Mouse (Mus musculus) erythroblast, embryonic 14.5 days (primary cell): ENCODE measurements around the gene Slc22a23.

ENCODE experiments used
- GATA1 ChIP-seq: IDR thresholded peaks from 2 replicates; pipeline ENCODE4 v1.6.1; 2012; ENCODE audit warnings: low read length, inconsistent platforms, mixed read lengths
- TAL1 ChIP-seq: IDR thresholded peaks from 3 replicates; pipeline ENCODE4 v1.6.1; 2012; ENCODE audit warnings: low read length, inconsistent platforms, mixed read lengths

DNA sequence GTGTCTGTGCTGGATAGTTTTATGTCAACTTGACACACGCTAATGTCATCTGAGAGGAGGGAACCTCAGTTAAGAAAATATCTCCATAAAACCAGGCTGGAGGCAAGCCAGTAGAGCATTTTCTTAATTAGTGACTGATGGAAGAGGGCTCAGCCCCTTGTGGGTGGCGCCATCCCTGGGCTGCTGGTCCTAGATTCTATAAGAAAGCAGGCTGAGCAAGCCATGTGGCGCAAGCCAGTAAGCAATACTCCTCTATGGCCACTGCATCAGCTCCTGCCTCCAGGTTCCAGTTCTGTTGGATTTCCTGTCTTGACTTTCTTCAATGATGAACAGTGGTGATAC lies 104.9 kb downstream of the Slc22a23 start:
- no peak for TF ChIP-seq TAL1
- TF ChIP-seq GATA1 = no peak
